Mouse (Mus musculus) embryonic facial prominence, embryonic 14.5 days (tissue): ENCODE results near the gene Zfp865. TPM values are rescaled to one million over a fixed set of nuclear protein-coding genes. Genes with fewer than 3 reads are reported as not detected.

Source experiments
- ATAC-seq: fragments of 200-750 bp; cut with Nextera tagmentation; 2 replicates; pipeline ENCODE4 v1.8.0; 2017; ENCODE audit warnings: low read depth, moderate number of reproducible peaks, moderate TSS enrichment
- DNase-seq: peaks from one replicate; pipeline ENCODE4 v3.0.0-alpha.2; 2015; ENCODE audit warnings: low spot score
- H3K27ac ChIP-seq: fragments of 300-500 bp; sonication (generic); replicated peaks from 2 replicates; pipeline ENCODE4 v1.5.1; 2014; ENCODE audit warnings: low read depth, mild to moderate bottlenecking, low read length, moderate library complexity
- H3K27me3 ChIP-seq: fragments of 300-500 bp; sonication (generic); replicated peaks from 2 replicates; pipeline ENCODE4 v1.6.1; 2014; ENCODE audit warnings: low read length; ENCODE audit not compliant: control insufficient read depth, insufficient read depth
- H3K36me3 ChIP-seq: fragments of 300-500 bp; sonication (generic); 2 replicates; pipeline ENCODE4 v1.6.1; 2014; ENCODE audit warnings: low read length, mixed read lengths; ENCODE audit not compliant: control insufficient read depth, insufficient read depth
- H3K4me1 ChIP-seq: fragments of 300-500 bp; sonication (generic); 2 replicates; pipeline ENCODE4 v1.6.1; 2014; ENCODE audit warnings: antibody characterized with exemption, low read length; ENCODE audit not compliant: control insufficient read depth, insufficient read depth
- H3K4me2 ChIP-seq: fragments of 300-500 bp; sonication (generic); 2 replicates; pipeline ENCODE4 v1.6.1; 2014; ENCODE audit warnings: low read depth, mild to moderate bottlenecking, low read length, moderate library complexity, mixed read lengths
- H3K4me3 ChIP-seq: fragments of 300-500 bp; sonication (generic); 2 replicates; pipeline ENCODE4 v1.5.1; 2014; ENCODE audit warnings: low read depth, mild to moderate bottlenecking, low read length
- H3K9ac ChIP-seq: fragments of 300-500 bp; sonication (generic); 2 replicates; pipeline ENCODE4 v1.6.1; 2014; ENCODE audit warnings: low read depth, mild to moderate bottlenecking, low read length, moderate library complexity, mixed read lengths
- H3K9me3 ChIP-seq: fragments of 300-500 bp; sonication (generic); 2 replicates; pipeline ENCODE4 v1.6.1; 2016; ENCODE audit warnings: low read length; ENCODE audit not compliant: control insufficient read depth
- WGBS: fragments of 180-500 bp; shearing (Covaris S2); extraction: QIAGEN DNeasy Blood & Tissue Kit; methylation state at CpG from one replicate; pipeline ENCODE4 v1.1.7; 2014; 5-methylcytosine and 5-hydroxymethylcytosine counted together
- polyA plus RNA-seq: library from polyadenylated mRNA; unstranded; fragments of >200 nt; fragmentation: Nextera tagmentation; extraction: Ambion mirVana; gene quantifications from 2 replicates; pipeline ENCODE4 v1.2.1, GENCODE M21; 2014

Gene Zfp865
- polyA plus RNA-seq, 1 experiment from 2014 or later, result 5.3 TPM

- no peaks in the 10 kb centered on the region for H3K27me3 ChIP-seq
- H3K4me1 ChIP-seq, result peaks cover 6% of the 10 kb centered on the region; the same call in 1 of the 2 replicates
- 95% methylated on average over 9 of the region's 9 CpGs for whole genome bisulfite sequencing
- H3K9me3 ChIP-seq, result peaks cover 14% of the 10 kb centered on the region
- no peak for DNase-seq
- peaks cover 60% of the 10 kb centered on the region for H3K36me3 ChIP-seq
- no peak overlapping the region for H3K27ac ChIP-seq
- H3K4me3 ChIP-seq, result no peak overlapping the region
- no peak for ATAC-seq
- no peak overlapping the region for H3K4me2 ChIP-seq
- H3K9ac ChIP-seq, result no peak overlapping the region
These were observed 16.0 kb downstream of the Zfp865 start for GRCm38 (mm10) chr7:5036136-5036535.

- H3K36me3 ChIP-seq, result peaks cover 51% of the 10 kb centered on the region
- 96% methylated on average over 7 of the region's 7 CpGs for WGBS
- H3K4me2 ChIP-seq, result no peak overlapping the region; the same call in 1 of the 2 replicates
These were observed 16.9 kb downstream of the Zfp865 start for GRCm38 (mm10) chr7:5037026-5037425.

DNA sequence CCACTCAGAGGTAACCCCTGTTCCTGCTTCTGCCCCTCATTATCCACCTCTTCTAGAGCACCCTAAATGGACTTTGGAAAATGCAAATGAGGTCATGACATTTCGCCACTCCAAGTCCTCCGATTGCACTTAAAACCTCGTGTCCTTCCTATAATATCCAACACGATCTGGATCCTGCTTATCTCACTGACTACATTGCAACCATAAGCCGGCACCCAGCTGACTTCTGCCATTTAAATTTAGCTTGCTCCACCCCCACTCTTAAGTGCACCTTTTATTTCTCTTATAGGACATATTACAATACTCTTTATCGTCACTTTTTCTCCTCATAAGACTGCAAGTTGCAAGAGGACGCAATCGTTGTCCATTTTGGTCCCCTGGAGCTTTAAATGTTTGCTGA lies 17.3 kb downstream of the Zfp865 start:
- peaks cover under 1% of the 10 kb centered on the region; the same call in 1 of the 2 replicates for H3K9me3 ChIP-seq
- H3K4me1 ChIP-seq, result peaks cover 6% of the 10 kb centered on the region; the same call in 1 of the 2 replicates
- H3K36me3 ChIP-seq, result peaks cover 47% of the 10 kb centered on the region
- DNase-seq, result no peak
- peak overlapping the region; percentile 71 for H3K4me3 ChIP-seq
- no peak overlapping the region; the same call in 1 of the 2 replicates for H3K9ac ChIP-seq
- 90% methylated on average over 8 of the region's 8 CpGs for WGBS
- no peaks in the 10 kb centered on the region for H3K27me3 ChIP-seq
- peak overlapping the region; percentile 65 for H3K4me2 ChIP-seq
- H3K27ac ChIP-seq, result peak overlapping the region; percentile 97; the same call in 1 of the 2 replicates
- no peak for ATAC-seq

More at GRCm38 (mm10) chr7:5037026-5037425, 16.9 kb downstream of the Zfp865 start:
- Histone ChIP-seq H3K27me3 (no peaks in the 10 kb centered on the region), H3K9me3 (peaks cover 5% of the 10 kb centered on the region), H3K9ac (no peak overlapping the region), H3K4me1 (peaks cover 6% of the 10 kb centered on the region; the same call in 1 of the 2 replicates), H3K27ac (no peak overlapping the region), H3K4me3 (no peak overlapping the region)
- DNase-seq, result no peak
- ATAC-seq, result no peak

DNA sequence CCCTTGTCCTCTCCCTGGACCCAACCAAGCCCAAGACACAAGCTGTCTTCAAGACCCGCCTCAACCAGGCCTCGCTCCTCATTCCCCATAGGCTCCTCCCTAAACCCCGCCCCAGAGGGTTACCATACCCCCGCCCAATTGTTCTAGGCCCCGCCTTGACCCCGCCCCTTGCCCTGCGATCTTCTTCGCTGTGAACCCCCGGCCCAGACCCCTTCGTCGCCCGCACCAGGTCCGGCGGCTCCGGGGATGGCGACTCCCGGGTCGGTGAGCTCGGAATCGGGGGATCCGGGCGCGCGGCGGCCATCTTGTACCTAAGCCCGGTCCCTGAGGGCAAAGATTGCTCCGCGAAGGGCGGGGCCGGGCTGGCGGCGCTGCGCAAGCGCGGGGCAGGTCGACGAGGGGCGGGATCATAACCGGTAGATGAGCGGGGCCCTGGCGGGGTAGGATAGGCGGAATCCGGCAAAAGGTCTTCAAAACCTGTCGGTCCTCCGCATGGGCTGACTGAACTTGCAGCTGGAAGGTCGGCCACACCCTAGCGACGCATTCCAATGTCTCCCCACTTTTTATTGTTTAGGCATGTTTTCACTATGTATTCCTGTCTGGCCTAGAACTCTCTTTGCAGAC lies 18.0 kb downstream of the Zfp865 start, which contains the start of gene Zfp784:
Gene Zfp784 (minus strand): TSS at position 338 of the 624 bp plus-strand sequence.
- peak; percentile 95 for DNase-seq
- peaks cover 39% of the 10 kb centered on the region for H3K36me3 ChIP-seq
- peak; percentile 97 for ATAC-seq
- peak within 1 kb of the TSS; percentile 71 for H3K4me3 ChIP-seq
- WGBS, result under 1% methylated on average over 47 of the region's 48 CpGs
- H3K27me3 ChIP-seq, result no peaks in the 10 kb centered on the region
- peak within 1 kb of the TSS; percentile 78 for H3K9ac ChIP-seq
- no peaks in the 10 kb centered on the region for H3K9me3 ChIP-seq
- peak within 1 kb of the TSS; percentile 97 for H3K27ac ChIP-seq
- peaks cover 6% of the 10 kb centered on the region; the same call in 1 of the 2 replicates for H3K4me1 ChIP-seq
- peak within 1 kb of the TSS; percentile 65 for H3K4me2 ChIP-seq

DNA sequence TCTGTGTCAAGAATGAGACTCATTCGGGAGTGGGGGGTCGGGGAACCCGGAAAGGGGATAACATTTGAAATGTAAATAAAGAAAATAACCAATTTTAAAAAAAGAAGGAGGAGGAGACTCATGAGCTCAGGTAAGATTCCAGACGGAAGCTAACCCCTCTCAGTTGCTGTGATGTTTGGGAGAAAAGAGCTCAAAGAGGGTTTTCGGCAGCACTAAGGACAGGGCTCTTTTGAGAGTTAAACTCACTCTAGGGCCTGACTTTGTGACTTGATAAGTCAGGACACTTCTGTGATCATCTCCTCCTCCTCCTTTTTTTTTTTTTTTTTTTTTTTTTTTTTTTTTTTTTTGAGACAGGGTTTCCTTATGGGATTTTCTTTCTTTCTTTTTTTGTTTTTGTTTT lies 18.8 kb downstream of the Zfp865 start:
- H3K27ac ChIP-seq, result peak overlapping the region; percentile 97
- no peaks in the 10 kb centered on the region for H3K9me3 ChIP-seq
- WGBS, result 31% methylated on average over 5 of the region's 5 CpGs
- H3K27me3 ChIP-seq, result no peaks in the 10 kb centered on the region
- H3K36me3 ChIP-seq, result peaks cover 32% of the 10 kb centered on the region
- H3K4me2 ChIP-seq, result peak overlapping the region; percentile 65
- peak overlapping the region; percentile 71 for H3K4me3 ChIP-seq
- peaks cover 6% of the 10 kb centered on the region; the same call in 1 of the 2 replicates for H3K4me1 ChIP-seq
- ATAC-seq, result no peak
- peak overlapping the region; percentile 78 for H3K9ac ChIP-seq
- DNase-seq, result no peak

DNA sequence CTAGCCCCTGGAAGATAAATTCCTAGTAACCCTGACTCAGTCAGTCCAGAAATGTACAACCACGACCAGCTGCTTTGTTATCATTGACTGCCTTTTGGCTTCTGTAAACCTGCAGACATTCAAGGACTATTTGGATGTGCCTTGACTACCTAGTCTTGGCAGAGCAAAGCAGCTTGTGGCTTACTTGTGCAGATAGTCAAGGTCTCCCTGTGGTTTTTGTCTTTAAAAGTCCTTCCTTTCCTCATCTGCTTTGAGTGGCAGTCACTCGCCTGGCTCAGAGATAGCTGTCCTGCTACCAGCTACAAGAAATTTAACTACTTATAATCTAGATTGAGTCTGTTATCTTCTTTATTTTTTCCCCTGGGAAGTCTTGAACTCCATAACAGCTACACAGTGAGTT lies 24.8 kb downstream of the Zfp865 start:
- H3K4me1 ChIP-seq, result no peaks in the 10 kb centered on the region
- 0 out of 2 replicates have a peak, but pooled peaks cover 4% of the 10 kb centered on the region for H3K36me3 ChIP-seq
- no peaks in the 10 kb centered on the region for H3K9me3 ChIP-seq
- no peak for DNase-seq
- no peak overlapping the region for H3K4me2 ChIP-seq
- 72% methylated on average over 2 of the region's 2 CpGs for WGBS
- no peak overlapping the region for H3K27ac ChIP-seq
- H3K27me3 ChIP-seq, result no peaks in the 10 kb centered on the region
- H3K4me3 ChIP-seq, result no peak overlapping the region
- no peak for ATAC-seq
- no peak overlapping the region for H3K9ac ChIP-seq

DNA sequence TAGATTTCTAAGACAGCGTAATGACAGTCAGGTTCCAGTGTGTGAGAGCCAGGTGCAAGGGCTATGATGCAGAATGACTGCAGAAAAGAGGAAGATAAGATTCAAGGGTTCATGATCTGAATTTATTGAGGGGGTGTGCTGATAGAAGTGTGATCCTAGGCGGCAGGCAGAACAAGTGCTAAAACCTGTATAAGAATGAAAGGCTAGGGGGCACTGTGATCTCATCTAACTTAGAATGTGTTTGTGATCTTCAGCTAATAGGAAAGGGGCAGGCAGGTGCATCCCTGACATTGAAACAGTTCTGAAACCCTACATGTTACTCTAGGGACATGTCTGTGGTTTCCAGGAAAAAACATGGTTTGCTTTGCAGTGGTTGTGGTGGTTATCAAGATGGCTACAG lies 25.9 kb downstream of the Zfp865 start:
- Histone ChIP-seq H3K27ac (no peak overlapping the region), H3K4me1 (peaks cover 5% of the 10 kb centered on the region), H3K9me3 (no peaks in the 10 kb centered on the region), H3K36me3 (no peaks in the 10 kb centered on the region), H3K27me3 (no peaks in the 10 kb centered on the region), H3K4me3 (no peak overlapping the region), H3K4me2 (no peak overlapping the region), H3K9ac (no peak overlapping the region)
- 73% methylated on average over 2 of the region's 2 CpGs for WGBS
- ATAC-seq, result no peak
- DNase-seq, result no peak

DNA sequence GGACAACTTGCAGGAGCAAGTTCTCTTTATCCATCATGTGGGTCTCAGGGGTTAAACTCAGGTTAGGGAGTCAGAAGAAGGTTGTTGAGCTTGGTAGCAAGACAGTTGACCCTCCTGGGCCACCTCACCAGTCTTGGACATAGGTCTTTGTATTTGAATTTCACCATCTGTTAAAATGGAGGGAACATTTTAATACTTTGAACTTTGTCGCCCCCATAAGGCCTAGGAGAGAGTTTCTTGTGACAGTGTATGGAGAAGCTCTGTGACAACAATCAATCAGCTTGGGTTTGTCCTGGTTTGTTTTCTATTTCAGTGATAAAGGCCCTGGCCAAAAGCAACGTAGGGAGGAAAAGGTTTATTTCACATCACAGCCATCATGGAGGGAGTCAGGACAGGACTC lies 27.1 kb downstream of the Zfp865 start:
- WGBS, result 36% methylated on average over 2 of the region's 2 CpGs
- Histone ChIP-seq H3K36me3 (no peaks in the 10 kb centered on the region), H3K4me2 (no peak overlapping the region), H3K4me3 (no peak overlapping the region), H3K27me3 (0 out of 2 replicates have a peak, but pooled peaks cover 7% of the 10 kb centered on the region), H3K27ac (no peak overlapping the region), H3K4me1 (peaks cover 10% of the 10 kb centered on the region), H3K9me3 (no peaks in the 10 kb centered on the region), H3K9ac (no peak overlapping the region)
- DNase-seq (peak; percentile 38), ATAC-seq (no peak)
